Mouse (Mus musculus) MEL (cell line): ENCODE results near the gene Ccl9. TPM values are rescaled to one million over a fixed set of nuclear protein-coding genes. Genes with fewer than 3 reads are reported as not detected.
A peak's percentile ranks its signal among the peaks of the same experiment; 100 is the strongest.

ENCODE experiments used
- DNase-seq: peaks from one replicate; pipeline ENCODE4 v3.0.0; 2011; ENCODE audit warnings: low read depth, low spot score
- H3K27ac ChIP-seq: 2 replicates; pipeline ENCODE4 v1.5.1; 2012; ENCODE audit warnings: low read depth, mild to moderate bottlenecking, control low read depth, low read length, moderate library complexity; ENCODE audit not compliant: control insufficient read depth
- H3K27me3 ChIP-seq, 2 experiments: fragments of 150-350 bp in 1 of 2; sonication (generic) in 1 of 2; 2 replicates each; pipeline ENCODE4 v1.6.1; 2012; ENCODE audit warnings: low read length in 2 of 2, mild to moderate bottlenecking in 2 of 2, improper control_type of control experiment in 1 of 2, moderate library complexity in 1 of 2; ENCODE audit not compliant: insufficient read depth in 2 of 2, control insufficient read depth in 1 of 2
- H3K36me3 ChIP-seq, 2 experiments: 2 replicates each; pipeline ENCODE4 v1.6.1; 2012 to 2014; ENCODE audit warnings: low read length in 2 of 2, improper control_type of control experiment in 1 of 2, inconsistent platforms in 1 of 2, mild to moderate bottlenecking in 1 of 2; ENCODE audit not compliant: insufficient read depth in 2 of 2, control insufficient read depth in 1 of 2
- H3K4me1 ChIP-seq, 2 experiments: fragments of 150-350 bp in 1 of 2; sonication (generic) in 1 of 2; 2 replicates each; pipeline ENCODE4 v1.6.1; 2012; ENCODE audit warnings: low read length in 2 of 2, improper control_type of control experiment in 1 of 2, mild to moderate bottlenecking in 1 of 2; ENCODE audit not compliant: insufficient read depth in 2 of 2, control insufficient read depth in 1 of 2
- H3K4me3 ChIP-seq, 2 experiments: fragments of 150-350 bp in 1 of 2; sonication (generic) in 1 of 2; 2 replicates each; pipeline ENCODE4 v1.5.1; 2012; ENCODE audit warnings: low read depth in 2 of 2, low read length in 2 of 2, mild to moderate bottlenecking in 2 of 2, moderate library complexity in 2 of 2, control low read depth in 1 of 2, improper control_type of control experiment in 1 of 2; ENCODE audit not compliant: control insufficient read depth in 1 of 2, insufficient read depth in 1 of 2
- H3K79me2 ChIP-seq: 2 replicates; pipeline ENCODE4 v1.6.1; 2012; ENCODE audit warnings: mild to moderate bottlenecking, low read length, moderate library complexity; ENCODE audit not compliant: control insufficient read depth, poor library complexity, insufficient read depth
- H3K9ac ChIP-seq: 2 replicates; pipeline ENCODE4 v1.6.1; 2012; ENCODE audit warnings: low read depth, mild to moderate bottlenecking, control low read depth, low read length, moderate library complexity; ENCODE audit not compliant: control insufficient read depth, poor library complexity, severe bottlenecking
- H3K9me3 ChIP-seq: fragments of 150-350 bp; sonication (generic); replicated peaks from 2 replicates; pipeline ENCODE4 v1.6.1; 2012; ENCODE audit warnings: mild to moderate bottlenecking, low read length, improper control_type of control experiment, moderate library complexity; ENCODE audit not compliant: insufficient read depth
- BHLHE40 ChIP-seq: IDR thresholded peaks from 2 replicates; pipeline ENCODE4 v1.6.1; 2012; ENCODE audit warnings: low read depth, mild to moderate bottlenecking, inconsistent platforms, low read length, improper control_type of control experiment, borderline replicate concordance
- CHD1 ChIP-seq: IDR thresholded peaks from 2 replicates; pipeline ENCODE4 v1.6.1; 2012; ENCODE audit warnings: low read depth, mild to moderate bottlenecking, inconsistent platforms, low read length, improper control_type of control experiment
- E2F4 ChIP-seq: IDR thresholded peaks from 2 replicates; pipeline ENCODE4 v1.6.1; 2011; ENCODE audit warnings: low read depth, low read length, improper control_type of control experiment, borderline replicate concordance
- ELF1 ChIP-seq: IDR thresholded peaks from 2 replicates; pipeline ENCODE4 v1.6.1; 2014; ENCODE audit warnings: low read depth, mild to moderate bottlenecking, inconsistent platforms, low read length, improper control_type of control experiment, moderate library complexity
- EP300 ChIP-seq, 2 experiments: IDR thresholded peaks; 2 replicates each; pipeline ENCODE4 v1.6.1; 2011; ENCODE audit warnings: improper control_type of control experiment in 2 of 2, low read length in 2 of 2, low read depth in 1 of 2, mild to moderate bottlenecking in 1 of 2
- GATA1 ChIP-seq: IDR thresholded peaks from 2 replicates; pipeline ENCODE4 v1.6.1; 2011; ENCODE audit warnings: low read depth, low read length, improper control_type of control experiment
- MAZ ChIP-seq: IDR thresholded peaks from 2 replicates; pipeline ENCODE4 v1.6.1; 2012; ENCODE audit warnings: low read depth, mild to moderate bottlenecking, inconsistent platforms, low read length, improper control_type of control experiment
- MEF2A ChIP-seq: IDR thresholded peaks from 2 replicates; pipeline ENCODE4 v1.6.1; 2014; ENCODE audit warnings: low read depth, mild to moderate bottlenecking, inconsistent platforms, low read length, improper control_type of control experiment; ENCODE audit not compliant: poor library complexity, insufficient replicate concordance, severe bottlenecking; ENCODE audit errors: extremely low read depth
- MXI1 ChIP-seq: IDR thresholded peaks from 2 replicates; pipeline ENCODE4 v1.6.1; 2011; ENCODE audit warnings: mild to moderate bottlenecking, low read depth, low read length, improper control_type of control experiment
- MYB ChIP-seq: IDR thresholded peaks from 2 replicates; pipeline ENCODE4 v1.6.1; 2011; ENCODE audit warnings: mild to moderate bottlenecking, low read depth, low read length, improper control_type of control experiment
- MYC ChIP-seq: IDR thresholded peaks from 2 replicates; pipeline ENCODE4 v1.6.1; 2011; ENCODE audit warnings: low read depth, mild to moderate bottlenecking, low read length, improper control_type of control experiment, moderate library complexity
- NELFE ChIP-seq: IDR thresholded peaks from 2 replicates; pipeline ENCODE4 v1.6.1; 2011; ENCODE audit warnings: low read depth, low read length, improper control_type of control experiment
- NRF1 ChIP-seq: IDR thresholded peaks from 2 replicates; pipeline ENCODE4 v1.6.1; 2014; ENCODE audit warnings: low read depth, mild to moderate bottlenecking, inconsistent platforms, low read length, improper control_type of control experiment, moderate library complexity; ENCODE audit not compliant: poor library complexity, insufficient read depth, severe bottlenecking
- POLR2A ChIP-seq, 2 experiments: IDR thresholded peaks; 2 replicates each; pipeline ENCODE4 v1.6.1; 2011 to 2012; ENCODE audit warnings: low read length in 2 of 2, mild to moderate bottlenecking in 2 of 2, control low read depth in 1 of 2, improper control_type of control experiment in 1 of 2, low read depth in 1 of 2, moderate library complexity in 1 of 2; ENCODE audit not compliant: control insufficient read depth in 1 of 2, insufficient read depth in 1 of 2, poor library complexity in 1 of 2
- POLR2AphosphoS2 ChIP-seq: IDR thresholded peaks from 2 replicates; pipeline ENCODE4 v1.6.1; 2011; ENCODE audit warnings: low read length, improper control_type of control experiment
- RAD21 ChIP-seq: IDR thresholded peaks from 2 replicates; pipeline ENCODE4 v1.6.1; 2011; ENCODE audit warnings: mild to moderate bottlenecking, low read depth, low read length, improper control_type of control experiment
- RCOR1 ChIP-seq: IDR thresholded peaks from 2 replicates; pipeline ENCODE4 v1.6.1; 2012; ENCODE audit warnings: low read depth, mild to moderate bottlenecking, inconsistent platforms, low read length, improper control_type of control experiment
- SIN3A ChIP-seq: IDR thresholded peaks from 2 replicates; pipeline ENCODE4 v1.6.1; 2012; ENCODE audit warnings: low read length, improper control_type of control experiment, inconsistent platforms
- TAL1 ChIP-seq: IDR thresholded peaks from 2 replicates; pipeline ENCODE4 v1.6.1; 2012; ENCODE audit warnings: mild to moderate bottlenecking, inconsistent platforms, low read length, moderate library complexity, mixed read lengths
- TBP ChIP-seq: IDR thresholded peaks from 2 replicates; pipeline ENCODE4 v1.8.0; 2011; ENCODE audit warnings: low read depth, low read length, improper control_type of control experiment
- TCF12 ChIP-seq: IDR thresholded peaks from 2 replicates; pipeline ENCODE4 v1.6.1; 2014; ENCODE audit warnings: low read depth, mild to moderate bottlenecking, inconsistent platforms, low read length, improper control_type of control experiment, moderate library complexity
- ZC3H11A ChIP-seq: IDR thresholded peaks from 2 replicates; pipeline ENCODE4 v1.6.1; 2012; ENCODE audit warnings: low read depth, mild to moderate bottlenecking, inconsistent platforms, low read length, improper control_type of control experiment
- ZMIZ1 ChIP-seq: IDR thresholded peaks from 2 replicates; pipeline ENCODE4 v1.6.1; 2012; ENCODE audit warnings: low read depth, mild to moderate bottlenecking, inconsistent platforms, low read length, improper control_type of control experiment, moderate library complexity
- polyA plus RNA-seq, 2 experiments: library from polyadenylated mRNA; stranded (reverse) in 1 of 2; unstranded in 1 of 2; fragments of >175 nt in 1 of 2; fragments of >200 nt in 1 of 2; gene quantifications; 2 replicates each; pipeline versions ENCODE4 v1.2.1 to v1.2.4; 2012; ENCODE audit warnings: low replicate concordance in 2 of 2, low read depth in 1 of 2; ENCODE audit not compliant: insufficient read length in 2 of 2, insufficient read depth in 1 of 2, missing spikeins in 1 of 2
- total RNA-seq: library from RNA; depleted of rRNA; stranded (reverse); fragments of 300-350 nt; gene quantifications from 2 replicates; pipeline ENCODE4 v1.2.3, GENCODE M21; 2012

The Ccl9 gene
- total and polyA plus RNA-seq, 3 experiments: 0.62 to 1.7 TPM; not detected in 1

DNA sequence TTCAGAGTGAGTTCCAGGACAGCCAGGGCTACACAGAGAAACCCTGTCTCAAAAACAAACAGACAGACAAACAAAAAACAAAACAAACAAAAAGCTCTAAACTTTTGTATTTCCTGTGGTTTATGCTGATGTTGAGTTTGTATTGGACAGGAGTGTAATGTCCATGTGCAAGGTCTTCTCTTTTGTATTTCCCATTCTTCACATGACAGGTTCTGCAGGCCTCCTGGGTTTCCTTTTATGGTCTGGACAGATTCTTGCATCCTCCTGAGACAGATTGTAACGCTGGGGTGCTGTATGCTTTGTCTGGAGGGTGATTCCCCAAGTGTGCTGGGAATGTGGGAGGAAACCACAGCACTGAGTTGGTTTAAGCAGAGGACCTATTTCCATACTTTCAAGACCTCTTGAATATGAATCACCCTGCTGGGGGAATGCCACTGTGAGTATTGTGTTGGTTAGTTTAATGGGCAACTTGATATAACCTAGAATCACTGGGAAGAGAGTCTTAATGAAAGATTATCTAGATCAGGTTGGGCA lies 2.3 kb upstream of the Ccl9 start:
- H3K27me3 ChIP-seq: peaks cover 0 to 4% of the 10 kb centered on the region in 2 experiments; a peak in 3 of 4 replicates
- H3K4me3 ChIP-seq: no peak overlapping the region
- peaks cover 0 to 44% of the 10 kb centered on the region in 2 experiments; a peak in 2 of 4 replicates for H3K36me3 ChIP-seq
- peak; percentile 25; the same call in 1 of the 2 replicates for TF ChIP-seq NELFE
- TF ChIP-seq MYB: no peak
- no peak for TF ChIP-seq EP300 (IDR thresholded peaks at IDR 0.05; ENCODE audit: low read depth in 1 of 2, low read length in 2 of 2)
- no peak for TF ChIP-seq CHD1
- no peaks in the 10 kb centered on the region for H3K9me3 ChIP-seq
- H3K79me2 ChIP-seq: no peaks in the 10 kb centered on the region
- no peak overlapping the region for H3K9ac ChIP-seq
- DNase-seq: no peak
- H3K27ac ChIP-seq: no peak overlapping the region
- H3K4me1 ChIP-seq: peaks cover 13 to 29% of the 10 kb centered on the region in 2 experiments

DNA sequence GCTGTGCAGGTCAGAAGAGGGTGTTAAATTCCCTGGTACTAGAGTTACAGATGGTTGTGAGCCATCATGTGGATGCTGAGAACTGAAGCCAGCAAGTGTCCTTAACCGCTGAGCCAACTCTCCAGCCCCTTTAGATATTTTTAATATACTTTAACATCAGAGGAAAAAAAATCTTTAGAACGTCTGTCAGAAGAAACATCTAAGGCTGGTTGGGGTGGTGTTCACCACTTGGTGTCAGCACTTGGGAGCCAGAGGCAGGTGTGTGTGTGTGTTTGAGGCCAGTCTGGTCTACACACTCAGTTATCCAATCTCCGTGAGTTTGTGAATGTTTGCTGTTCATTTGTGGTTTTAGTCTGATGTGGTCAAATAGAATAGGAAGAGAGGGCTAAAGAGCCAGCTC lies 563 bp upstream of the Ccl9 start:
- DNase-seq: no peak
- no peak for TF ChIP-seq E2F4
- no peak for TF ChIP-seq MAZ
- no peak for TF ChIP-seq MYC
- TF ChIP-seq CHD1: no peak
- no peak for TF ChIP-seq TAL1
- TF ChIP-seq MXI1: no peak
- no peak for TF ChIP-seq POLR2AphosphoS2
- TF ChIP-seq TCF12: no peak
- no peak for TF ChIP-seq POLR2A (IDR thresholded peaks at IDR 0.05; ENCODE audit: control insufficient read depth in 1 of 2, insufficient read depth in 1 of 2, low read depth in 1 of 2, low read length in 2 of 2, poor library complexity in 1 of 2)
- H3K79me2 ChIP-seq: no peaks in the 10 kb centered on the region
- no peaks in the 10 kb centered on the region for H3K9me3 ChIP-seq
- H3K9ac ChIP-seq: no peak overlapping the region
- H3K36me3 ChIP-seq: peaks cover 0 to 56% of the 10 kb centered on the region in 2 experiments; a peak in 2 of 4 replicates
- no peak overlapping the region for H3K27ac ChIP-seq
- H3K4me1 ChIP-seq: peaks cover 20 to 38% of the 10 kb centered on the region in 2 experiments
- no peak overlapping the region for H3K4me3 ChIP-seq
- H3K27me3 ChIP-seq: no peaks in the 10 kb centered on the region; a peak in 1 of 4 replicates

DNA sequence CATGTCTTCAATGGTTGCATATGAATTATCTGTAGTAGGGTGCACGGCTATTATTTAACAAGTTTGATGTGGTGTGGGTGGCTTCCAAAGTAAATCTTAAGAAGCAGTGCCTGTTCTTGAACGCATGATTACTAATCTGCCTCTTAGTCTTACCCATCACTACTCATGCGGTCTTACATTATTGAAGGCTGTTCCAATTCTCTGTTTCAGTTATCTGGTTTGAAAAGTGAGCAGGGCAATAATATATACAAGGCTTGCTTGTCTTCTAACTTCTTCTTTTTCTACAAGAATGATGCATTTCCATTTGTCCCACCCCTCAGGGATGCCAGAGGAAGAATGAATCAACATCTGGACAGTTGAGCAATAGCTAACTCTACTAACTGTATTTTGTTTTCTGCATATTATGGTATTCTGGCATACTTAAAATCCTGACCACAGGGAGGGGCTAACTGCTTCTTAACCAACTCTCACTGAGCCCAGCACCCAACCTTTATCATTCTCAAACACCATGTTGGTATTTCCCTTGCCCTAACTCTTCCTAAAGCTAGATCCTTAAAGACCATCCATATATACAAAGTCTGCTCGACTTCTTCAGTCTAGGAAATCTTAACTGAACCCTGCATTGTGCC lies 1.4 kb downstream of the Ccl9 start:
- Histone ChIP-seq H3K4me3 (no peak overlapping the region), H3K9ac (no peak overlapping the region), H3K36me3 (peaks cover 0 to 68% of the 10 kb centered on the region in 2 experiments; a peak in 2 of 4 replicates), H3K27ac (peak overlapping the region; percentile 61), H3K9me3 (no peaks in the 10 kb centered on the region), H3K27me3 (no peaks in the 10 kb centered on the region), H3K79me2 (no peaks in the 10 kb centered on the region), H3K4me1 (peaks cover 30 to 45% of the 10 kb centered on the region in 2 experiments)
- DNase-seq: peak; percentile 88
- no peak for TF ChIP-seq ZC3H11A
- TF ChIP-seq RAD21: no peak
- no peak for TF ChIP-seq ELF1
- TF ChIP-seq MEF2A: no peak
- TF ChIP-seq E2F4: no peak
- TF ChIP-seq MYB: peak; percentile 91
- TF ChIP-seq BHLHE40: no peak
- peak; percentile 79 to 91 for TF ChIP-seq EP300 (IDR thresholded peaks at IDR 0.05; ENCODE audit: low read depth in 1 of 2, low read length in 2 of 2)
- peak; percentile 59 for TF ChIP-seq TCF12
- TF ChIP-seq GATA1: peak; percentile 52
- TF ChIP-seq SIN3A: peak; percentile 71
- TF ChIP-seq TBP: 0 out of 2 replicates have a peak, but pooled peaks have one; percentile 37
- peak; percentile 68 for TF ChIP-seq RCOR1
- TF ChIP-seq POLR2AphosphoS2: no peak
- no peak for TF ChIP-seq POLR2A (IDR thresholded peaks at IDR 0.05; ENCODE audit: control insufficient read depth in 1 of 2, insufficient read depth in 1 of 2, low read depth in 1 of 2, low read length in 2 of 2, poor library complexity in 1 of 2)
- no peak for TF ChIP-seq NRF1
- no peak for TF ChIP-seq CHD1
- TF ChIP-seq ZMIZ1: no peak
